Mouse (Mus musculus) embryonic fibroblast, embryonic 13.5 days (primary cell): ENCODE measurements around the gene Bicc1.

Experiments
- CTCF ChIP-seq: IDR thresholded peaks from 2 replicates; pipeline ENCODE4 v1.5.1; 2011; ENCODE audit warnings: mild to moderate bottlenecking, control low read depth, low read length, moderate library complexity, borderline replicate concordance; ENCODE audit not compliant: insufficient read depth
- POLR2A ChIP-seq: IDR thresholded peaks from 2 replicates; pipeline ENCODE4 v1.6.1; 2011; ENCODE audit warnings: low read depth, mild to moderate bottlenecking, control low read depth, low read length, moderate library complexity

GRCm38 (mm10) chr10:71131333-71131732, 28.2 kb downstream of the Bicc1 start:
- no peak for TF ChIP-seq POLR2A
- no peak for TF ChIP-seq CTCF
